Mouse (Mus musculus): ENCODE measurements around the gene Kif17. TPM values are rescaled to one million over a fixed set of nuclear protein-coding genes. Genes with fewer than 3 reads are reported as not detected.

The Kif17 gene
- polyA plus RNA-seq, 1 experiment from 2014 or later: 0.37 TPM

GRCm38 (mm10) chr4:138257116-138257687 is 7.0 kb downstream of the Kif17 start:
- no peaks in the 10 kb centered on the region for H3K27me3 ChIP-seq (replicated peaks; ENCODE audit: insufficient read depth, low read length)
- ATAC-seq: no peak
- WGBS: 77% methylated on average over 22 of the region's 22 CpGs
- no peak overlapping the region for H3K27ac ChIP-seq (ENCODE audit: low read length)
- H3K4me2 ChIP-seq (replicated peaks; ENCODE audit: low read depth, low read length): no peak overlapping the region
- H3K4me1 ChIP-seq (ENCODE audit: insufficient read depth, low read depth, low read length): no peaks in the 10 kb centered on the region
- H3K4me3 ChIP-seq (ENCODE audit: low read depth, low read length): no peak overlapping the region
- no peak overlapping the region for H3K9ac ChIP-seq (replicated peaks; ENCODE audit: low read depth)
- H3K36me3 ChIP-seq (ENCODE audit: insufficient read depth, low read length): no peaks in the 10 kb centered on the region
- H3K9me3 ChIP-seq (ENCODE audit: low read length): no peaks in the 10 kb centered on the region
- TF ChIP-seq CTCF (IDR thresholded peaks at IDR 0.05) (no peak), EP300 (IDR thresholded peaks at IDR 0.05) (no peak)
- no peak for DNase-seq (ENCODE audit: low spot score)

GRCm38 (mm10) chr4:138258663-138259062 is 8.4 kb downstream of the Kif17 start:
- TF ChIP-seq EP300 (IDR thresholded peaks at IDR 0.05): no peak
- ATAC-seq (no peak), DNase-seq (ENCODE audit: low spot score) (no peak)
- no peaks in the 10 kb centered on the region for H3K27me3 ChIP-seq (replicated peaks; ENCODE audit: insufficient read depth, low read length)
- 78% methylated on average over 7 of the region's 7 CpGs for WGBS
- no peaks in the 10 kb centered on the region for H3K36me3 ChIP-seq (ENCODE audit: insufficient read depth, low read length)
- no peak overlapping the region for H3K4me2 ChIP-seq (replicated peaks; ENCODE audit: low read depth, low read length)
- H3K4me3 ChIP-seq (ENCODE audit: low read depth, low read length): no peak overlapping the region
- no peak overlapping the region for H3K27ac ChIP-seq (ENCODE audit: low read length)
- no peak overlapping the region for H3K9ac ChIP-seq (replicated peaks; ENCODE audit: low read depth)
- peaks cover 5% of the 10 kb centered on the region; the same call in 1 of the 2 replicates for H3K4me1 ChIP-seq (ENCODE audit: insufficient read depth, low read depth, low read length)
- no peaks in the 10 kb centered on the region for H3K9me3 ChIP-seq (ENCODE audit: low read length)

GRCm38 (mm10) chr4:138259482-138259881 is 9.2 kb downstream of the Kif17 start:
- 81% methylated on average over 5 of the region's 5 CpGs for WGBS
- DNase-seq (ENCODE audit: low spot score) (no peak), ATAC-seq (no peak)
- Histone ChIP-seq H3K4me3 (ENCODE audit: low read depth, low read length) (no peak overlapping the region), H3K4me1 (ENCODE audit: insufficient read depth, low read depth, low read length) (peaks cover 5% of the 10 kb centered on the region; the same call in 1 of the 2 replicates), H3K4me2 (replicated peaks; ENCODE audit: low read depth, low read length) (no peak overlapping the region), H3K27me3 (replicated peaks; ENCODE audit: insufficient read depth, low read length) (no peaks in the 10 kb centered on the region), H3K36me3 (ENCODE audit: insufficient read depth, low read length) (no peaks in the 10 kb centered on the region), H3K9ac (replicated peaks; ENCODE audit: low read depth) (no peak overlapping the region), H3K27ac (ENCODE audit: low read length) (no peak overlapping the region), H3K9me3 (ENCODE audit: low read length) (no peaks in the 10 kb centered on the region)
- TF ChIP-seq EP300 (IDR thresholded peaks at IDR 0.05): no peak
- no peak for TF ChIP-seq CTCF (IDR thresholded peaks at IDR 0.05)

DNA sequence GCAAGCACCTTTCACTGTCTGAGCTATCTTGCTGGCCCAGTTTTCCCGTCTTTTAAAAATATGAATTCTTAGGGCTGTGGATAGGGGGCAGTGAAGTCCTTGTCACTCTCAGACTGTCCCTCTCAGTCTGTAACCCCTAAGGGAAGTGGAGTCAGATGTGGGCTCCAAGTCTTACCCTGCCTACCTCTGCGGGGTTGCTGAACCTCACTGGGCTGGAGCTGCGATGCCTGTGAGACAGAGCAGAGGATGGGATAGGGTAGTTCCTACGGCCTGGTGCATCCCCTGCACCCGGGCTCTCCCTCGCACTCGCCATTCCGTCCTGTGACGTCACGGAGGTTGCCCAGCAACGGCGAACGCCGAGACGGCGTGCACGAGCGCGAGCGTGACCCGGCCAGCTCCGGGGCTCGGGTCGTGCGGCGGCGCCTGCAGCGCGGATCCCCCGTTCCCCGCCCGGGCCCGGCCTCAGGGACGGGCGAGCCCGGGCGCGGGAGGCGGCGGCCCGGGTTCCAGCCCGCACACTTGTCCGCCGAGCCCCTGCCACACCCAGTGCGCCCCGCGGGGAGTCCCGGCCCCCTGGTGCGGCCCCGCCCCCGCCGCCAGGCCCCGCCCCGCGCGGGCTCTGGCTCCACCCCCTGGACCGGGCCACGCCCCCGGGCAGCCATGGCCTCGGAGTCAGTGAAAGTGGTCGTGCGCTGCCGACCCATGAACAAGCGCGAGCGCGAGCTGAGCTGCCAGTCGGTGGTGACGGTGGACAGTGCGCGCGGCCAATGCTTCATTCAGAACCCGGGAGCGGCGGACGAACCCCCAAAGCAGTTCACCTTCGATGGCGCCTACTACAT is 11.8 kb downstream of the Kif17 start:
- under 1% methylated on average over 35 of the region's 78 CpGs for WGBS
- no peak overlapping the region; the same call in 1 of the 2 replicates for H3K9ac ChIP-seq (replicated peaks; ENCODE audit: low read depth)
- TF ChIP-seq CTCF (IDR thresholded peaks at IDR 0.05) (peak; percentile 63), EP300 (IDR thresholded peaks at IDR 0.05) (no peak)
- H3K27me3 ChIP-seq (replicated peaks; ENCODE audit: insufficient read depth, low read length): no peaks in the 10 kb centered on the region
- H3K36me3 ChIP-seq (ENCODE audit: insufficient read depth, low read length): no peaks in the 10 kb centered on the region
- H3K9me3 ChIP-seq (ENCODE audit: low read length): no peaks in the 10 kb centered on the region
- H3K27ac ChIP-seq (ENCODE audit: low read length): no peak overlapping the region
- ATAC-seq (peak; percentile 95), DNase-seq (ENCODE audit: low spot score) (peak; percentile 82)
- H3K4me2 ChIP-seq (replicated peaks; ENCODE audit: low read depth, low read length): peak overlapping the region; percentile 87
- H3K4me3 ChIP-seq (ENCODE audit: low read depth, low read length): peak overlapping the region; percentile 70
- peaks cover 5% of the 10 kb centered on the region; the same call in 1 of the 2 replicates for H3K4me1 ChIP-seq (ENCODE audit: insufficient read depth, low read depth, low read length)

DNA sequence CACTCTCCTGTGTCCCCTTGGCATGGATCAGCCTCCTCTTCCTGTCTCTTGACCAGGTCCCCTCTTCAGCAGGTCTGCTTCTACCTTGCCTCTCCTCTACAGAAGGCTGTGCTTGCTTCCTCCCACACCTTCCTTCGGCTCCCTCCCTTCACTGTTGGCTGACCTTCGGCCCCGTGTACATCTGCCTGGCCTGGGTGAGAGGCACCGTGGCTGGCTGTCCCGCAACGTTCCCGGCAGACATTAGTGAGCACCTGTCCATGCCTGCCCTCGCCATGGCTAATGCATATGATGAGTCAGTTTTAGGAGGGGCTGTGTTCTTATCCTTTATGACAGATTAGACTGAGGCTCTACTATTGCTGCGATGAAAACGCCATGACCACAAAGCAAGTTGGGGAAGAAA is 17.6 kb downstream of the Kif17 start:
- H3K4me1 ChIP-seq (ENCODE audit: insufficient read depth, low read depth, low read length): peaks cover under 1% of the 10 kb centered on the region; the same call in 1 of the 2 replicates
- WGBS: 85% methylated on average over 10 of the region's 10 CpGs
- DNase-seq (ENCODE audit: low spot score) (no peak), ATAC-seq (no peak)
- no peaks in the 10 kb centered on the region for H3K36me3 ChIP-seq (ENCODE audit: insufficient read depth, low read length)
- no peaks in the 10 kb centered on the region for H3K9me3 ChIP-seq (ENCODE audit: low read length)
- H3K27me3 ChIP-seq (replicated peaks; ENCODE audit: insufficient read depth, low read length): no peaks in the 10 kb centered on the region
- H3K27ac ChIP-seq (ENCODE audit: low read length): no peak overlapping the region
- no peak for TF ChIP-seq CTCF (IDR thresholded peaks at IDR 0.05)
- no peak for TF ChIP-seq EP300 (IDR thresholded peaks at IDR 0.05)
- H3K9ac ChIP-seq (replicated peaks; ENCODE audit: low read depth): no peak overlapping the region
- H3K4me2 ChIP-seq (replicated peaks; ENCODE audit: low read depth, low read length): no peak overlapping the region
- H3K4me3 ChIP-seq (ENCODE audit: low read depth, low read length): no peak overlapping the region

Data from lung, postnatal 0 days (tissue).